Mouse (Mus musculus) midbrain, embryonic 16.5 days (tissue): ENCODE results near the gene Smim20. TPM values are rescaled to one million over a fixed set of nuclear protein-coding genes. Genes with fewer than 3 reads are reported as not detected.

Experiments used
- ATAC-seq: fragments of 200-750 bp; cut with Nextera tagmentation; 2 replicates; pipeline ENCODE4 v1.8.0; 2017; ENCODE audit warnings: moderate TSS enrichment
- H3K27ac ChIP-seq: fragments of 300-500 bp; sonication (generic); 2 replicates; pipeline ENCODE4 v1.5.1; 2014; ENCODE audit warnings: mild to moderate bottlenecking, low read length, mixed read lengths
- H3K27me3 ChIP-seq: fragments of 300-500 bp; sonication (generic); 2 replicates; pipeline ENCODE4 v1.6.1; 2014; ENCODE audit warnings: low read depth, low read length, mixed read lengths; ENCODE audit not compliant: control insufficient read depth, insufficient read depth
- H3K36me3 ChIP-seq: fragments of 300-500 bp; sonication (generic); 2 replicates; pipeline ENCODE4 v1.6.1; 2014; ENCODE audit warnings: mild to moderate bottlenecking, low read length, moderate library complexity, mixed read lengths; ENCODE audit not compliant: control insufficient read depth, insufficient read depth
- H3K4me1 ChIP-seq: fragments of 300-500 bp; sonication (generic); 2 replicates; pipeline ENCODE4 v1.6.1; 2014; ENCODE audit warnings: mild to moderate bottlenecking, low read length, mixed read lengths; ENCODE audit not compliant: control insufficient read depth, insufficient read depth
- H3K4me2 ChIP-seq: fragments of 300-500 bp; sonication (generic); 2 replicates; pipeline ENCODE4 v1.6.1; 2014; ENCODE audit warnings: mild to moderate bottlenecking, low read length, mixed read lengths
- H3K4me3 ChIP-seq: fragments of 300-500 bp; sonication (generic); 2 replicates; pipeline ENCODE4 v1.5.1; 2014; ENCODE audit warnings: low read depth, mild to moderate bottlenecking, low read length, moderate library complexity, mixed read lengths
- H3K9ac ChIP-seq: fragments of 300-500 bp; sonication (generic); 2 replicates; pipeline ENCODE4 v1.6.1; 2014; ENCODE audit warnings: low read depth, low read length, mixed read lengths
- H3K9me3 ChIP-seq: fragments of 300-500 bp; sonication (generic); replicated peaks from 2 replicates; pipeline ENCODE4 v1.6.1; 2014; ENCODE audit warnings: mild to moderate bottlenecking, low read length, mixed read lengths; ENCODE audit not compliant: control insufficient read depth, poor library complexity, severe bottlenecking
- WGBS: fragments of 180-500 bp; shearing (Covaris S2); extraction: QIAGEN DNeasy Blood & Tissue Kit; methylation state at CpG from one replicate; pipeline ENCODE4 v1.1.7; 2014; 5-methylcytosine and 5-hydroxymethylcytosine counted together
- polyA plus RNA-seq: library from polyadenylated mRNA; unstranded; fragments of >200 nt; fragmentation: Nextera tagmentation; extraction: Ambion mirVana; gene quantifications from 2 replicates; pipeline ENCODE4 v1.2.1, GENCODE M21; 2015

Gene Smim20
- polyA plus RNA-seq, 1 experiment from 2014 or later, result 71.0 TPM

- no peak overlapping the region for H3K27ac ChIP-seq
- no peak for ATAC-seq
- no peaks in the 10 kb centered on the region for H3K27me3 ChIP-seq
- no peak overlapping the region for H3K9ac ChIP-seq
- no peak overlapping the region for H3K4me2 ChIP-seq
- H3K4me3 ChIP-seq, result no peak overlapping the region
- no peaks in the 10 kb centered on the region for H3K36me3 ChIP-seq
- no peaks in the 10 kb centered on the region for H3K9me3 ChIP-seq
- WGBS, result 88% methylated on average over 4 of the region's 4 CpGs
- H3K4me1 ChIP-seq, result no peaks in the 10 kb centered on the region; the same call in 1 of the 2 replicates
Observed at GRCm38 (mm10) chr5:53282487-53282886, 15.6 kb downstream of the Smim20 start.

GRCm38 (mm10) chr5:53286406-53286805 is 19.5 kb downstream of the Smim20 start:
- H3K27me3 ChIP-seq, result no peaks in the 10 kb centered on the region
- no peak for ATAC-seq
- H3K4me1 ChIP-seq, result no peaks in the 10 kb centered on the region
- no peak overlapping the region for H3K9ac ChIP-seq
- H3K9me3 ChIP-seq, result no peaks in the 10 kb centered on the region
- no peak overlapping the region for H3K4me3 ChIP-seq
- no peak overlapping the region for H3K4me2 ChIP-seq
- H3K27ac ChIP-seq, result no peak overlapping the region
- no peaks in the 10 kb centered on the region for H3K36me3 ChIP-seq
- 94% methylated on average over 2 of the region's 2 CpGs for WGBS

- 29% methylated on average over 8 of the region's 9 CpGs for WGBS
- ATAC-seq, result no peak
- H3K9ac ChIP-seq, result no peak overlapping the region
Observed at GRCm38 (mm10) chr5:53289438-53289837, 22.6 kb downstream of the Smim20 start.

GRCm38 (mm10) chr5:53294627-53295026 is 27.7 kb downstream of the Smim20 start:
- no peak overlapping the region for H3K27ac ChIP-seq
- no peak overlapping the region for H3K4me2 ChIP-seq
- no peaks in the 10 kb centered on the region for H3K4me1 ChIP-seq
- WGBS, result 49% methylated on average over 5 of the region's 5 CpGs
- H3K9me3 ChIP-seq, result no peaks in the 10 kb centered on the region
- no peaks in the 10 kb centered on the region for H3K27me3 ChIP-seq
- no peak overlapping the region for H3K9ac ChIP-seq
- no peaks in the 10 kb centered on the region for H3K36me3 ChIP-seq
- no peak overlapping the region for H3K4me3 ChIP-seq
- ATAC-seq, result peak; percentile 84

More at GRCm38 (mm10) chr5:53289438-53289837, 22.6 kb downstream of the Smim20 start:
- H3K27me3 ChIP-seq, result no peaks in the 10 kb centered on the region
- H3K4me3 ChIP-seq, result no peak overlapping the region
- no peaks in the 10 kb centered on the region for H3K9me3 ChIP-seq
- H3K27ac ChIP-seq, result no peak overlapping the region
- no peak overlapping the region for H3K4me2 ChIP-seq
- no peaks in the 10 kb centered on the region for H3K4me1 ChIP-seq
- no peaks in the 10 kb centered on the region for H3K36me3 ChIP-seq

GRCm38 (mm10) chr5:53296961-53297360 is 30.1 kb downstream of the Smim20 start:
- Histone ChIP-seq H3K36me3 (no peaks in the 10 kb centered on the region), H3K9ac (no peak overlapping the region), H3K27ac (no peak overlapping the region), H3K27me3 (no peaks in the 10 kb centered on the region), H3K9me3 (no peaks in the 10 kb centered on the region), H3K4me3 (no peak overlapping the region), H3K4me2 (no peak overlapping the region), H3K4me1 (no peaks in the 10 kb centered on the region)
- no peak for ATAC-seq
- WGBS, result 85% methylated on average over 4 of the region's 4 CpGs

GRCm38 (mm10) chr5:53301496-53301895 is 34.6 kb downstream of the Smim20 start:
- 74% methylated on average over 8 of the region's 8 CpGs for WGBS

GRCm38 (mm10) chr5:53302895-53303670 is 36.2 kb downstream of the Smim20 start:
- Histone ChIP-seq H3K4me3 (no peak overlapping the region), H3K27ac (no peak overlapping the region), H3K36me3 (no peaks in the 10 kb centered on the region), H3K9me3 (no peaks in the 10 kb centered on the region), H3K4me2 (no peak overlapping the region), H3K4me1 (no peaks in the 10 kb centered on the region), H3K9ac (no peak overlapping the region), H3K27me3 (no peaks in the 10 kb centered on the region)
- ATAC-seq, result no peak
- WGBS, result 73% methylated on average over 10 of the region's 10 CpGs

More at GRCm38 (mm10) chr5:53301496-53301895, 34.6 kb downstream of the Smim20 start:
- Histone ChIP-seq H3K27ac (no peak overlapping the region), H3K36me3 (no peaks in the 10 kb centered on the region), H3K4me3 (no peak overlapping the region), H3K4me1 (no peaks in the 10 kb centered on the region), H3K4me2 (no peak overlapping the region), H3K9ac (no peak overlapping the region), H3K27me3 (no peaks in the 10 kb centered on the region), H3K9me3 (no peaks in the 10 kb centered on the region)
- no peak for ATAC-seq

- Histone ChIP-seq H3K4me2 (no peak overlapping the region), H3K4me1 (no peaks in the 10 kb centered on the region), H3K4me3 (no peak overlapping the region), H3K27me3 (no peaks in the 10 kb centered on the region), H3K36me3 (no peaks in the 10 kb centered on the region), H3K9ac (no peak overlapping the region), H3K9me3 (no peaks in the 10 kb centered on the region), H3K27ac (no peak overlapping the region)
- 95% methylated on average over 6 of the region's 6 CpGs for WGBS
- ATAC-seq, result no peak
Observed at GRCm38 (mm10) chr5:53303941-53304340, 37.1 kb downstream of the Smim20 start.

- no peak for ATAC-seq
- H3K27ac ChIP-seq, result no peak overlapping the region
- no peak overlapping the region for H3K9ac ChIP-seq
- WGBS, result 82% methylated on average over 4 of the region's 4 CpGs
- H3K27me3 ChIP-seq, result no peaks in the 10 kb centered on the region
- no peaks in the 10 kb centered on the region for H3K9me3 ChIP-seq
- H3K4me3 ChIP-seq, result no peak overlapping the region
- no peaks in the 10 kb centered on the region for H3K4me1 ChIP-seq
- H3K4me2 ChIP-seq, result no peak overlapping the region
- H3K36me3 ChIP-seq, result no peaks in the 10 kb centered on the region
Observed at GRCm38 (mm10) chr5:53304936-53305335, 38.1 kb downstream of the Smim20 start.
